Mouse (Mus musculus) embryonic facial prominence, embryonic 10.5 days (tissue): ENCODE results near the gene Cyth4. TPM values are rescaled to one million over a fixed set of nuclear protein-coding genes. Genes with fewer than 3 reads are reported as not detected.

Experiments
- DNase-seq: peaks from one replicate; pipeline ENCODE4 v3.0.0-alpha.2; 2017; ENCODE audit warnings: low spot score
- H3K27ac ChIP-seq: fragments of 300-500 bp; sonication (generic); replicated peaks from 2 replicates; pipeline ENCODE4 v1.5.1; 2016; ENCODE audit warnings: mild to moderate bottlenecking
- H3K27me3 ChIP-seq: fragments of 300-500 bp; sonication (generic); replicated peaks from 2 replicates; pipeline ENCODE4 v1.6.1; 2016; ENCODE audit warnings: low read depth, mild to moderate bottlenecking; ENCODE audit not compliant: poor library complexity, severe bottlenecking
- H3K36me3 ChIP-seq: fragments of 300-500 bp; sonication (generic); replicated peaks from 2 replicates; pipeline ENCODE4 v1.6.1; 2016; ENCODE audit warnings: mild to moderate bottlenecking, moderate library complexity
- H3K4me1 ChIP-seq: fragments of 300-500 bp; sonication (generic); 2 replicates; pipeline ENCODE4 v1.6.1; 2016
- H3K4me3 ChIP-seq: fragments of 300-500 bp; sonication (generic); 2 replicates; pipeline ENCODE4 v1.5.1; 2016; ENCODE audit warnings: mild to moderate bottlenecking, moderate library complexity
- H3K9me3 ChIP-seq: fragments of 300-500 bp; sonication (generic); 2 replicates; pipeline ENCODE4 v1.6.1; 2016; ENCODE audit warnings: mild to moderate bottlenecking
- whole genome bisulfite sequencing: fragments of 180-500 bp; shearing (Covaris S2); methylation state at CpG from one replicate; pipeline ENCODE4 v1.1.7; 2016; 5-methylcytosine and 5-hydroxymethylcytosine counted together
- polyA plus RNA-seq: library from polyadenylated mRNA; unstranded; fragments of >200 nt; fragmentation: Nextera tagmentation; extraction: Ambion mirVana; gene quantifications from 2 replicates; pipeline ENCODE4 v1.2.1, GENCODE M21; 2016

Gene Cyth4
- polyA plus RNA-seq, 1 experiment from 2014 or later, result 5.8 TPM

DNA sequence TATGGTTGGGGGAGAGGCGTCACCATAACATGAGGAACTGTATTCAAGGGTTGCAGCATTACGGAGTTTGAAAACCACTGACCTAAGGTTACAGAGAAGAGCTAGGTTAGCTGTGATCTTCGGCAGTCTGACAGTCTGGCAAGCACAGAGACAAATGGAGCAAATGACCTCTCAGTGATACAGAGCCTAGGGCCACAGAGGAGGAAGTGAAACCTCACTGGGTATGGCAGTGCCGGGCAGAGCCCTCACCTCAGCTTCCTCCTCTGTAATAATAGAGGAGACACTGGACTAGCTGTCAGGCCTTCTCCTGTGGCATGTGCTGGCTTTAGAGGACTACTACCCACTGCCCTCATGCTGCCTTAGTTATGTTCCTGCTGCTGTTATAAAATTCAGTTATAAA is 7.9 kb upstream of the Cyth4 start:
- H3K27me3 ChIP-seq, result no peaks in the 10 kb centered on the region
- no peak for DNase-seq
- H3K36me3 ChIP-seq, result no peaks in the 10 kb centered on the region
- peaks cover 21% of the 10 kb centered on the region for H3K4me1 ChIP-seq
- H3K9me3 ChIP-seq, result peaks cover 6% of the 10 kb centered on the region; the same call in 1 of the 2 replicates
- 85% methylated on average over 4 of the region's 4 CpGs for WGBS
- no peak overlapping the region for H3K4me3 ChIP-seq
- H3K27ac ChIP-seq, result no peak overlapping the region

DNA sequence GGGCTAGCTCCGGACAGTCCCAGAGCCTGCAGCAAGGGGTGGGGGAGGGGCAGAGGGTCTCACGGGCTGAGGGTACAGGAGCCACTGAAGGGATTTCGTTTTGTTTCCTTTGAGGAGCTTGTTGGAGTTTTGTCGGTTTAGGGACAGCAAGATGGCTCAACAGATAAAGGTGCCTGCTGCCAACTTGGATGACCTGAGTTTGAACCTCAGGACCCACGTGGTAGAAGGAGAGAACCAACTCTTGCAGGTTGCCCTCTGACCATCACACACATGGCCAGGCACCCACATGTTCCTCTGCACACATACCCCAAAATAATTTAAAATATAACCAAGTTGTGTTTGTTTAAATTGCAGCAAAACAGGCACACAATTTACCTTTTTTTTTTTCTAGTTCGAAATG is 6.9 kb upstream of the Cyth4 start:
- peaks cover 3% of the 10 kb centered on the region; the same call in 1 of the 2 replicates for H3K9me3 ChIP-seq
- no peaks in the 10 kb centered on the region for H3K36me3 ChIP-seq
- no peak overlapping the region for H3K27ac ChIP-seq
- H3K4me3 ChIP-seq, result no peak overlapping the region
- no peaks in the 10 kb centered on the region for H3K27me3 ChIP-seq
- 77% methylated on average over 6 of the region's 6 CpGs for whole genome bisulfite sequencing
- peaks cover 21% of the 10 kb centered on the region for H3K4me1 ChIP-seq
- DNase-seq, result no peak

DNA sequence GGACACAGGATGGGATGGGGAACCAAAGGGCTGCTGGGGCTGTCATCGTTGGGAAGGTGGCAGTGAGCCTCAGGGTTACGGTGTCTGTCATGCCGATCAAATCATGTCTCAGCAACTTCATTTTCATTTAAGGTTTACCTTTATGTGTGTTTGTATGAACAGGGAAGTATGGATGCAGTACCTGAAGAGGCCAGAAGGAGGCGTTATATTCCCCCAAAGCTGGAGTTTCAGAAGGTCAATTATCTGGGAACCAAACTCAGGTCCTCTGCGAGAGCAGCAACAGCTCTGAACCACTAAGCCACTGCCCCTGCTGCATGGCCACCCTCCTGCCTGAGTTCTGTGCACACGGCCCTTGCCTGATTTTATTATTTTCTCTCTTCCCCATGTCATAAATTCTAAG is 6.1 kb upstream of the Cyth4 start:
- no peaks in the 10 kb centered on the region for H3K27me3 ChIP-seq
- H3K27ac ChIP-seq, result no peak overlapping the region

DNA sequence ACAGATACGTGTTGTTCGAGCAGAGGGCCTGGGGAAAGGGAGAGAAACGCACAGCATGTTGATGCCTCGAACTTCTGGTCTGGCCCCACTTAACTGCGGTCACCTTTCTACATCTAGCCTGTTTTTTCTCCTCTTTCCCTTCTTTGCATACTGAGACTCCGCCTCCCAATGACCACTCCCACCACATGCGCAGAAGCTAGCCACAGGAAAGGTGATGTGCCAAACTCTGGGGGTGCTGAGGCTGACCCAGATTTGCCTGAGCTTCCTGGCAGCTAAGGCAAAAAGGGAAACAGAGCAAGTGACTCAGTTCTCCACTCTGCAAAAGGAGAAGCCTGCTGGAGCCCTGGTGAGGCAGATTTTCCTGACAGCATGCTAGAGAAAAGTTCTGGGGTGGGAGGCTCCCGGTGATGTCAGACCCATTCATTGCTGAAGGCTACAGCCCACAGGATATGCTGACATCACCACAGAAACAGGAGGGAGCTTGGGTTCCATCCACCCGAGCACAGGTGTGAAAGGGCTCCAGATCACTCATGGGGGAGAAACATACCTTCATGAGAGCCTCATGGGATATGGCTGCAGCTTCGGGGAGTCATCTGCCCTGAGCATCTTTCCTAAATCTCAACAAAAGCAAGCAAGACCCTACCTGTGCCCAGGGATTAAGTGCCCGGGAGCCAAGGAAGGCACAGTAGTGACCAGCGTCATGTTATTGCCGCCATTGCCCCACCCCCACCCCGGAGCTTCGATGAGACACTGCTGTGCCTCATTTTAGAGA is 5.0 kb upstream of the Cyth4 start:
- Histone ChIP-seq H3K4me1 (peaks cover 23% of the 10 kb centered on the region), H3K4me3 (no peak overlapping the region), H3K36me3 (no peaks in the 10 kb centered on the region), H3K27ac (no peak overlapping the region), H3K9me3 (no peaks in the 10 kb centered on the region), H3K27me3 (no peaks in the 10 kb centered on the region)
- no peak for DNase-seq
- 58% methylated on average over 15 of the region's 15 CpGs for WGBS

More for the DNA sequence above, 6.1 kb upstream of the Cyth4 start:
- WGBS, result 82% methylated on average over 6 of the region's 6 CpGs
- no peak for DNase-seq
- peaks cover 21% of the 10 kb centered on the region for H3K4me1 ChIP-seq
- H3K9me3 ChIP-seq, result peaks cover 3% of the 10 kb centered on the region; the same call in 1 of the 2 replicates
- H3K4me3 ChIP-seq, result no peak overlapping the region
- H3K36me3 ChIP-seq, result no peaks in the 10 kb centered on the region

DNA sequence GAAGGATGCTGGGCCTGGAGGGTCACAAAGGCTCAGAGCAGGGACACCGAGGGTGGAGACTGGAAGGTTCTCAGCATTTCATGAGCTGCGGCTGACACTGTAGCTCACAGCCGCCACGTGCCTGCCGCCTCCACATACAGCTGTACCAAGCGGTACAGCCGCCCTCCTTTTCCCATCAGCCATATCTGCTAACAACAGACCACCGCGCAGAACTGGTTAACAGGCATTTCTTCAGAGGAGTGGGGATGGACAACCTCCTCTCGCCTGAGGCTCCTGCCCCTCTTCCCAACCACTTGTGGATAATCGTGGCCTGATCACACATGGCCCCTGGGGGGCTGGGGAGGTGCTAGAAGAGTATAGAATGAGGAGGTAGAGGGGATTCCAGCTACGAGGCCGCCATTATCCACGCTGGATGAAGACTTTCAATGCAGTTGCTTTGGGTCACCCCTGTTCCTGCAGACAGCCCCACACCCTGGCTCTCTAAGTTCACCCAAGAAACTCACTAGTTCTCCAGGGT is 4.3 kb upstream of the Cyth4 start:
- 80% methylated on average over 14 of the region's 14 CpGs for WGBS
- no peaks in the 10 kb centered on the region for H3K9me3 ChIP-seq
- H3K36me3 ChIP-seq, result no peaks in the 10 kb centered on the region
- no peaks in the 10 kb centered on the region for H3K27me3 ChIP-seq
- DNase-seq, result no peak
- no peak overlapping the region for H3K4me3 ChIP-seq
- no peak overlapping the region for H3K27ac ChIP-seq
- peaks cover 26% of the 10 kb centered on the region for H3K4me1 ChIP-seq

DNA sequence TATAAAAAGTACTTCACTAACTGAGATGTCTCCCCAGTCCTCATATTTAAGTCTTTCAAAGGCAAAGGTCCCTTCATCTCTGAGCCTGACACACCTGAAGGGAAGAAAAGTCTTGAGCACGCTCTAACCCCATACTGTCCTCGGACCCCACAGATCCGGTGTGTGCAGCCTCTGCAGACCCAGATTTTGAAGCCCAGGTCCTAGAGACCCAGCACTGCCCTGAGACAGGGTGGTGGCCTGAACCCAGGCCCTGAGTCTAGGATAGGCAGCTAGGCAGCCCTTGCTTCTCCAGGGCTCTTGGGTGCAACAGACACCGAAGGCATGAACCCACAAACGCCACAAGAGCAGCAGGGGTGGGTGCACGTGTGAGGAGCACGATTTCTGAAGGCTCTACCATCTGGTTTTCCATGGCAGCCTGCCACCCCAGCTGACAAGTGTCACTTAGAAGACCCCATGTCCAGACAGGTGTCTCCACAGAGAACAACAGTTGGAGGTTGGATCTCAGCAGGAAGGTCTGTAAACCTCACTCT is 2.9 kb upstream of the Cyth4 start:
- H3K36me3 ChIP-seq, result no peaks in the 10 kb centered on the region
- H3K27me3 ChIP-seq, result no peaks in the 10 kb centered on the region
- H3K4me3 ChIP-seq, result no peak overlapping the region
- H3K9me3 ChIP-seq, result no peaks in the 10 kb centered on the region
- 90% methylated on average over 7 of the region's 7 CpGs for WGBS
- H3K27ac ChIP-seq, result no peak overlapping the region
- no peak for DNase-seq
- H3K4me1 ChIP-seq, result peaks cover 26% of the 10 kb centered on the region

DNA sequence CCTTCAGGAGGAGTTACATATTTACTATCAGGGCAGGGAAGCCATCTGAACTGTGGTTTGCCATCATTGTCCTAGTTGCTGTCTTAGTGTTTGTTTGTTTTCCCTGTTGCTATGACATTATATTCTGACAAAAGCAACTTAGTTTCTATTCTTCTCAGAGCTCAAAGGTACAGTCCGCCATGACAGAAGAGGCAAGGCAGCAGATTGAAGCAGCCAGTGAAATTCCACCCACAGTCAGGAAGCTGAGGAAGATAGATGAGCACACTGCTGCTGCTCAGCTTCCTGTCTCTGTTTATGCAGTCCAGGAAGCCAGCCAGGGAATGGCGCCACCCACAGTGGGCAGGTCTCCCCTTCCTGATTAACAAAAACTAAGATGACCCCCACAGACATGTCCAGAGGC is 2.0 kb upstream of the Cyth4 start:
- no peaks in the 10 kb centered on the region for H3K36me3 ChIP-seq
- H3K9me3 ChIP-seq, result no peaks in the 10 kb centered on the region
- DNase-seq, result no peak
- 91% methylated on average over 2 of the region's 2 CpGs for WGBS
- H3K4me3 ChIP-seq, result no peak overlapping the region
- no peak overlapping the region for H3K27ac ChIP-seq
- no peaks in the 10 kb centered on the region for H3K27me3 ChIP-seq
- peaks cover 26% of the 10 kb centered on the region for H3K4me1 ChIP-seq

DNA sequence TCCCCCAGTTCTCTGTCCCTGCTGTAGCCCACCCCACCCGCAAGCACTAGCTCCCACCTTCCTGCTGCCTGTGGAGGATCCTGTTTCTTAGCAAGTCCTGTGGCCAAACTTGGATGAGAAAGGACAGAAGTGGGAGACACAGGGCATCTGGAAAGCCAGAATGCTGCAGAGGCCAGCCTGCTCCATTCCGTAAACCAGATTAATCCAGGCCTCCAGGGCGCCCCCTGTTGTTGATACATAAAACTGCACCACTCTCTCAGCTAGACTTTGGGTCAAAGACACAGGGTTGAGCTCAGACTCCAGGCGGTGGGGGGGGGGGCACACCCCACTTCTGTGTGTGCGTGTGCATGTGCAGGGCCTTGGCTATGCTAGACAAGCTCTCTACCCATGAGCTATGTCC is 1.4 kb upstream of the Cyth4 start:
- no peaks in the 10 kb centered on the region for H3K27me3 ChIP-seq
- H3K36me3 ChIP-seq, result no peaks in the 10 kb centered on the region
- H3K4me1 ChIP-seq, result peaks cover 26% of the 10 kb centered on the region
- DNase-seq, result no peak
- H3K9me3 ChIP-seq, result no peaks in the 10 kb centered on the region
- 73% methylated on average over 5 of the region's 5 CpGs for WGBS
- no peak overlapping the region for H3K4me3 ChIP-seq
- no peak overlapping the region for H3K27ac ChIP-seq

DNA sequence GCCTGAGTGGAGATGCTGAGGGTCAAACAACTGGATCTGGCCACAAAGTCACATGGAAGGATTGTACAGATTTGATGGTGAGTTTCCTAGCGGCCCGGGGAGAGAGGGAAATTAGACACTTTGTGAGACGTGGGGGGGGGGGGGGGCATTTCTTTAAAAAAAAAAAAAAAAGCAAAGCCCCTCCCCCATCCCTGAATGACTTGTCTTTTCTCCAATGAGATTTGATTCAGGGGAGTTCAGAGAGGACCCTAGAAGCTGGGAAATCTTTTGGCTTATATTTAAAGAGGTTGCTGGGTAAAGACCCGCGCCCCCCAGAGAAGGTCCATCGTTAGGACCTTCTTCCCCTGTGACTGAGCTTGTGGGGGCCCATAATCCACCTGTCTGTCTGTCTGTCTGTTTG is 343 bp upstream of the Cyth4 start:
- Histone ChIP-seq H3K27ac (no peak overlapping the region), H3K9me3 (no peaks in the 10 kb centered on the region), H3K4me3 (no peak overlapping the region), H3K36me3 (no peaks in the 10 kb centered on the region), H3K4me1 (peaks cover 20% of the 10 kb centered on the region), H3K27me3 (no peaks in the 10 kb centered on the region)
- 79% methylated on average over 6 of the region's 6 CpGs for WGBS
- DNase-seq, result no peak

DNA sequence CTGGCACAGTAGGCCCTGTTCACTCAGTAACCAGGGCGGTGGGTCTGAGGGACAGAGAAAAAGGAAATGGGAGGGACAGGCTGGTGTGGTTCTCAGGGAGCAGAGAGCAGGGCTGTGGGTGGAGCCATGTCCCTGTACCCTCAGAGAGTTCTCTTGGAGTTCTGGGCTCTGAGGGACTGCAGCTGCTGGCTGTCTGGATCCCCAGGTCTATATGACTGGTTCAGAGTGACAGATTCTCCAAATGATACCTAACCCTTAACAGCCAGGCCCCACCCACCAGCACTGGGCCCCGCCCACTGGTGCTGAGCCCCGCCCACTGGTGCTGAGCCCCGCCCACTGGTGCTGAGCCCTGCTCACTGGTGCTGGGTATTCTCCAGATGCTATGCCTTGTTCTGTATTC is 882 bp downstream of the Cyth4 start:
- Histone ChIP-seq H3K36me3 (no peaks in the 10 kb centered on the region), H3K4me3 (no peak overlapping the region), H3K27me3 (no peaks in the 10 kb centered on the region), H3K9me3 (peaks cover 3% of the 10 kb centered on the region; the same call in 1 of the 2 replicates), H3K4me1 (peaks cover 7% of the 10 kb centered on the region), H3K27ac (no peak overlapping the region)
- DNase-seq, result no peak
- whole genome bisulfite sequencing, result 55% methylated on average over 4 of the region's 4 CpGs

DNA sequence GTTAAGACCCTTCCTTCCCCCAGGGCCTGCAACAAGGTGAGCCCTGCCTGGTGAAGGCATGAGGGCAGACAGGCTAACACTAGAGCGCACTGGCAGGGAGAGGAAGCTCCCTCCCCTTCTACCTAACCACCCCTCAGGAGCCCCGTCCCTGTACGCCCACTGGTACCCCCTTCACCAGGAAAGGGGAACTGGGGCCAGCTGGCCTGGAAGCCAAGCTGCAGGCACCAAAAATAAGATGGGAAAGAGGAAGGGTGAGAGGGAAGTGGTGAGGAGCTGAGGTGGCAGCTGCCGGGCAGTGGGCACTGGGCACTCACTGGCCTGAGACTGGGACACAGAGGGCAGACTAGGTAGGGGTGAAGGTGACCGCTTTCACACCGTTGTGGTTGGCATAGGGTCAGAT is 2.3 kb downstream of the Cyth4 start:
- no peak overlapping the region for H3K27ac ChIP-seq

DNA sequence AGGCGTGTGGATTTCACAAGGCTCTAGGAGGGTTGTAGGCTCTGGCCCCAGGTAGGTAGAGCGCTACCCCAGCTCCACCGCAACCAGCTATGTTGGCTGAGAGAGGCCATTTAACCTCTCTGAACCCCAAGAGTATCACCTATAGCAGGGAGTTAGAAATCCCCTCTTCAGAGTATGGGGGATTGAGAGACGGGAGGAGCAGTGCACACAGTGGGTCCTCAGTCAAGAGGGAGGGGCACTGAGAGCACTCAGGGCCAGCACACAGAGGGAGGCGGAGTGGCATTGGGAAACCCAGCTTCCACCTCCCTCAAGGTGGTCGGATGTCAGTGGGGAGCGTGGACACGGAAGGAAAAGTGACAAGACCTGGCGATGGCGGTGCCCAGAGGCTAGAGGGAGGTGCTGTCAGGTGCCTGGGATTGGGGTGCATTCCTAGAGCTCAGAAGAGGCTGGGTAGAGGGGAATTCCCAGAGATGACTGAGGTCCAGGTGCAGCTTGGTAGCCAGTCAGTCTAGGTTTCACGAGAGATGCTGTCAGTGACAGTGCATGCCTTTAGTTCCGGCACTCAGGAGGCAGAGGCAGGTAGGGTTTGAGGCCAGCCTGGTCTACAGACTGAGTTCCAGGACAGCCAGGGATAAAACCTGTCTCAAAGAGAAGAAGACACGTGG is 2.8 kb downstream of the Cyth4 start:
- Histone ChIP-seq H3K9me3 (peaks cover 3% of the 10 kb centered on the region; the same call in 1 of the 2 replicates), H3K27ac (no peak overlapping the region), H3K36me3 (no peaks in the 10 kb centered on the region), H3K27me3 (no peaks in the 10 kb centered on the region), H3K4me1 (peaks cover 9% of the 10 kb centered on the region), H3K4me3 (no peak overlapping the region)
- WGBS, result 80% methylated on average over 13 of the region's 13 CpGs
- no peak for DNase-seq

More for the DNA sequence above, 2.3 kb downstream of the Cyth4 start:
- Histone ChIP-seq H3K4me3 (no peak overlapping the region), H3K36me3 (no peaks in the 10 kb centered on the region), H3K27me3 (no peaks in the 10 kb centered on the region), H3K4me1 (peaks cover 5% of the 10 kb centered on the region), H3K9me3 (peaks cover 3% of the 10 kb centered on the region; the same call in 1 of the 2 replicates)
- no peak for DNase-seq
- 82% methylated on average over 6 of the region's 6 CpGs for WGBS
